Comparison of ENCODE assay signal across 14 mouse cellular contexts in genomic region chr3:33955064-33955463, GRCm38 (mm10).
DNase-seq lines count a peak whose midpoint lies in the region; ATAC-seq lines count a peak whose summit lies in the region.
"Had no signal": no experiment of that assay in that cellular context is flagged by ENCODE, and none has a peak within 500 bp of the region (broad histone marks: within the 10 kb centered on the region; RNA-seq: fewer than 3 reads in every experiment).

No protein-coding gene starts in this region.

- H3K27ac ChIP-seq in heart, embryonic 11.5 days (ENCODE audit: low read depth, low read length), result no peak overlapping the region
- no peak overlapping the region for H3K27ac ChIP-seq in midbrain, embryonic 12.5 days (replicated peaks)
- no peak overlapping the region for H3K27ac ChIP-seq in midbrain, embryonic 16.5 days (ENCODE audit: low read length)
- no peak overlapping the region for H3K27ac ChIP-seq in embryonic facial prominence, embryonic 10.5 days (replicated peaks)
- H3K27ac ChIP-seq: hindbrain, embryonic 14.5 days; kidney, postnatal 0 days; liver, embryonic 13.5 days; neural tube, embryonic 13.5 days had no signal

- H3K27me3 ChIP-seq in heart, embryonic 11.5 days (ENCODE audit: control insufficient read depth, insufficient read depth, low read length), result peaks cover 11% of the 10 kb centered on the region; the same call in 1 of the 2 replicates
- peaks cover 28% of the 10 kb centered on the region for H3K27me3 ChIP-seq in midbrain, embryonic 12.5 days
- peaks cover 11% of the 10 kb centered on the region for H3K27me3 ChIP-seq in midbrain, embryonic 16.5 days (ENCODE audit: control insufficient read depth, insufficient read depth, low read depth, low read length)
- peaks cover 28% of the 10 kb centered on the region for H3K27me3 ChIP-seq in embryonic facial prominence, embryonic 10.5 days (replicated peaks; ENCODE audit: low read depth, poor library complexity, severe bottlenecking)

- peak overlapping the region; percentile 22; the same call in 1 of the 2 replicates for H3K4me2 ChIP-seq in heart, embryonic 11.5 days
- H3K4me2 ChIP-seq in midbrain, embryonic 12.5 days (replicated peaks), result 0 out of 2 replicates have a peak overlapping the region, but pooled peaks have one; percentile 5
- H3K4me2 ChIP-seq in midbrain, embryonic 16.5 days (ENCODE audit: low read length), result no peak overlapping the region

- H3K9ac ChIP-seq in heart, embryonic 11.5 days (ENCODE audit: low read depth, low read length), result no peak overlapping the region
- no peak overlapping the region for H3K9ac ChIP-seq in midbrain, embryonic 12.5 days (replicated peaks)
- H3K9ac ChIP-seq in midbrain, embryonic 16.5 days (ENCODE audit: low read depth, low read length), result no peak overlapping the region
- H3K9ac ChIP-seq: hindbrain, embryonic 14.5 days; liver, embryonic 13.5 days; neural tube, embryonic 13.5 days had no signal

- H3K9me3 ChIP-seq in heart, embryonic 11.5 days (replicated peaks; ENCODE audit: control insufficient read depth, low read length), result no peaks in the 10 kb centered on the region
- no peaks in the 10 kb centered on the region for H3K9me3 ChIP-seq in midbrain, embryonic 12.5 days
- no peaks in the 10 kb centered on the region for H3K9me3 ChIP-seq in midbrain, embryonic 16.5 days (replicated peaks; ENCODE audit: control insufficient read depth, low read length, poor library complexity, severe bottlenecking)
- no peaks in the 10 kb centered on the region for H3K9me3 ChIP-seq in embryonic facial prominence, embryonic 10.5 days
- H3K9me3 ChIP-seq: liver, embryonic 13.5 days; neural tube, embryonic 13.5 days had no signal

- no peak for ATAC-seq in heart, embryonic 11.5 days (replicated peaks; ENCODE audit: insufficient number of reproducible peaks, low FRiP score, low TSS enrichment)
- ATAC-seq in midbrain, embryonic 12.5 days (ENCODE audit: low FRiP score, low read depth), result no peak
- no peak for ATAC-seq in midbrain, embryonic 16.5 days

- no peaks in the 10 kb centered on the region for H3K36me3 ChIP-seq in heart, embryonic 11.5 days (ENCODE audit: control insufficient read depth, insufficient read depth, low read length)
- no peaks in the 10 kb centered on the region for H3K36me3 ChIP-seq in midbrain, embryonic 12.5 days
- H3K36me3 ChIP-seq in midbrain, embryonic 16.5 days (ENCODE audit: control insufficient read depth, insufficient read depth, low read length), result no peaks in the 10 kb centered on the region
- H3K36me3 ChIP-seq in embryonic facial prominence, embryonic 10.5 days (replicated peaks), result no peaks in the 10 kb centered on the region
- H3K36me3 ChIP-seq: liver, embryonic 13.5 days; neural tube, embryonic 13.5 days had no signal

- H3K4me3 ChIP-seq in heart, embryonic 11.5 days (ENCODE audit: low read depth, low read length), result no peak overlapping the region
- H3K4me3 ChIP-seq in midbrain, embryonic 12.5 days, result no peak overlapping the region
- no peak overlapping the region for H3K4me3 ChIP-seq in midbrain, embryonic 16.5 days (ENCODE audit: low read depth, low read length)
- 0 out of 2 replicates have a peak overlapping the region, but pooled peaks have one; percentile 9 for H3K4me3 ChIP-seq in embryonic facial prominence, embryonic 10.5 days
- H3K4me3 ChIP-seq: liver, embryonic 13.5 days; neural tube, embryonic 13.5 days had no signal

- WGBS in heart, embryonic 11.5 days (ENCODE audit: insufficient replicate concordance), result 3% methylated on average over 6 of the region's 6 CpGs
- 5% methylated on average over 6 of the region's 6 CpGs for WGBS in midbrain, embryonic 12.5 days
- WGBS in midbrain, embryonic 16.5 days, result 0% methylated on average over 6 of the region's 6 CpGs
- under 1% methylated on average over 6 of the region's 6 CpGs for WGBS in embryonic facial prominence, embryonic 10.5 days

- no peak for DNase-seq in heart, adult 9 months (ENCODE audit: low spot score in 2 of 2)
- no peak for DNase-seq in embryonic facial prominence, embryonic 10.5 days (ENCODE audit: low spot score)
- no peak for DNase-seq in adrenal gland, postnatal 4 days (ENCODE audit: low spot score in 2 of 2)
- DNase-seq in cerebellum, adult 11 months, result no peak
- DNase-seq: cerebellum, postnatal 36 days; gastrocnemius, postnatal 10 days; liver, embryonic 13.5 days; right cerebral cortex, postnatal 4 days had no signal

- 0 out of 2 replicates have a peak, but pooled peaks cover 5% of the 10 kb centered on the region for H3K4me1 ChIP-seq in heart, embryonic 11.5 days (ENCODE audit: control insufficient read depth, insufficient read depth, low read length)
- peaks cover 12% of the 10 kb centered on the region for H3K4me1 ChIP-seq in midbrain, embryonic 12.5 days
- peaks cover 10% of the 10 kb centered on the region for H3K4me1 ChIP-seq in midbrain, embryonic 16.5 days (ENCODE audit: control insufficient read depth, insufficient read depth, low read length)
- peaks cover 15% of the 10 kb centered on the region for H3K4me1 ChIP-seq in embryonic facial prominence, embryonic 10.5 days
